Mouse (Mus musculus) E14TG2a.4 (cell line): Measurements from ENCODE around the gene Acat2.

Source experiments
- CTCF ChIP-seq: conservative IDR thresholded peaks from 2 replicates; pipeline ENCODE4 v1.5.1; 2014; ENCODE audit warnings: low read length
- NANOG ChIP-seq: IDR thresholded peaks from 2 replicates; pipeline ENCODE4 v1.6.1; 2014; ENCODE audit warnings: borderline replicate concordance, low read length, mixed read lengths
- POU5F1 ChIP-seq: IDR thresholded peaks from 2 replicates; pipeline ENCODE4 v1.6.1; 2014; ENCODE audit warnings: low read length, borderline replicate concordance

DNA sequence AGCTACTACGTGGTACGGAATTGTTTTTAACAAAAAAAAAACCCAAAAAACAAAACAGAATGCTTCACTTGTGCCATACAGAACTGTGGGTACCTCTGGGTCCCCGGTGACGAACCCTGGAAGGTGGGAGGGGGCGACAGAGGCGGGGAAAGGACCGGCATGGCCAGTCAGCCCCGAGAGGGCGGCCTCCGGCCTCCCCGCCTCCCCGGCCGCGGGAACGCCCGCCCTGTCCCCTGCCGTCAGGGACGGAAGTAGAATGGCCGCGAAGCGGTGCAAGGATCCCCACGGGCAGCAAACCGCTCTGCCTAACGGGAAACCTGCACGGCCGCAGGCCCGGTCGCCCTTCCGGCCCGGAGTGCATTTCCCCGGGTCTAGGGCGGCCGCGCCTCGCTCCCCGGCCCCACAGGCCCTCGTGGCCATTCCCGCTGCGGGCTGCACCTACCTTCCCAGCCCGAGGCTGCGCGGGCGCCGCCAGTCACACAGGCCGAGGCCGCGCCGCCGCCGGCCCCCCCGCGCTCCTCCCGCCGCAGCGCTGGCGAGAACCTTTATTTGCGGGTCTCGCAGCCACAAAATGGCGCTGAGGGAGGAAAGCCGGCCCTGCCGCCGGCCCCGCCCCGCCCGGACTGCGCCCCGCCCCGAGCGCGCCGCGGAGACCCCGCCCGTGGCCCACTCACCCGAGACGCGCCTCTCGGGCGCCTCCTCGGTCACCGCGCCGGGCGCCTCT lies 31.2 kb upstream of the Acat2 start:
- no peak for TF ChIP-seq CTCF
- no peak for TF ChIP-seq POU5F1
- no peak for TF ChIP-seq NANOG
